Mouse (Mus musculus) olfactory bulb, adult 2 months (tissue): ENCODE data around the gene Fat3.

ENCODE experiments used
- CTCF ChIP-seq: fragments of 200-500 bp; IDR thresholded peaks from 2 replicates; pipeline ENCODE4 v1.5.1; 2012; ENCODE audit warnings: low read depth, mild to moderate bottlenecking, low read length, moderate library complexity; ENCODE audit not compliant: insufficient read depth
- POLR2A ChIP-seq: fragments of 200-500 bp; IDR thresholded peaks from 2 replicates; pipeline ENCODE4 v1.6.1; 2012; ENCODE audit warnings: mild to moderate bottlenecking, low read depth, low read length, moderate library complexity; ENCODE audit not compliant: insufficient read depth

GRCm38 (mm10) chr9:16292492-16292891, 208.6 kb downstream of the Fat3 start:
- TF ChIP-seq POLR2A: no peak
- no peak for TF ChIP-seq CTCF
